Mouse (Mus musculus) A20 (cell line): ENCODE measurements at regions not wholly inside any gene's neighbourhood (a gene's known extent, or its start where the extent isn't known, plus 50 kb on each side); places are given as distances from the start of the nearest gene placed in this dataset.

ENCODE experiments used
- DNase-seq: peaks from one replicate; pipeline ENCODE4 v3.0.0-alpha.2; 2011; ENCODE audit warnings: low read depth, low spot score

DNA sequence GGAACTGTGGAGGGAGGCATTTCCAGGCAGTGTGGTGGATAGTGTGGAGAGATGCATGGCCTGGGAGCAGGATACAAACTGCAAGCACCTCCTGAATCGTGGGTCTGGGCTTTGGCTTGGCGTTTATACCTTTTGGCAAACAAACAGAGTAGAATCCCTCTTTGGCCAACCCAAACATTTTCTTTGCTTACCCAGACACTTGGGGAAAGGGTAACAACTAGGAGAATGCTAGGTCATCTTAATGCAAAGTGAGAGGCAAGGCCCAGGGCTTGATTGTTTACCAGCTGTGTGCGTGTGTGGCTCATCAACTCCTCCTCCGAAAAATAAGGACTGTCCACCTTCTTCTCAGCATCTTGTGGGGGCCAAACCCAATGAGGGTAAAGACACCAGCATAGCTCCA is 61.1 kb upstream of the Abca1 start:
- no peak for DNase-seq

DNA sequence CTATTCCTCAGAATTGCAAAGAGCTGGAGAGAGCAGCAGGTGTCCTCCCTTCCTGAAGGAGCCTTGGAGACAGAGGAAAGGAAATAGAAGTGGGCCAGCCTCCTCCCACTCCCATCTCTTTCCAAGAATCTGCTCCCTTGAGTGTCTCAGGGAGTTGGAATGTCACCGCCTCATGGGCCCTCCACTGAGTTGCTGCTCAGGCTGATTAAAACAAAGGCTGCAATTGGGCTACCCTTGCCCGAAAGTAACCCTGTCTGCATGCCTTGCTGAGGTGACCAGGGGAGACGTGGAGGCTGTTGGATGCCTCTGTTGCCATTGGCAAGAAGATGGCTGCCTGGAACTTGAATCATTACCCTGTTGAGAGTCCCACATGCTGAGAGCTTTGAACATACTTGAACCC is 59.7 kb upstream of the Abca1 start:
- DNase-seq: no peak

DNA sequence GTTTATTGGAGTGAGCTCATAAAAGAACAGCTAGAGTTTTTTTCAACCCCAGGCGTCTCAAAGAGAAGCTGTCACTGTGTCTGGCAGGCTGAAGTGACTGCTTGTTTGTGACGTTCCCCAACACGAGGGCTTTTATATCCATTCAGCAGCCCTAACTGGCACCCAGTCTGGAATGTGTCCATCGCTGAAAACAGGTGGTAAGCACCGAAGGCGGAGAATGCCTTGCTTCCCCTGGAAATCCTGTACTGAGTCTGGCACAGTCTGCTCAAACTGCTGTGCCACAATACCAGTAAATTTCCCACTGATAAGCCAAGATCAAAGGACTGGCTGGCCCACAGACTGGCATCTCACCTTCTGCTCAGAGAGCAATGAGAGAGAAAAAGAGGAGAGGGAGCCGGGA is 59.1 kb upstream of the Abca1 start:
- DNase-seq: no peak

DNA sequence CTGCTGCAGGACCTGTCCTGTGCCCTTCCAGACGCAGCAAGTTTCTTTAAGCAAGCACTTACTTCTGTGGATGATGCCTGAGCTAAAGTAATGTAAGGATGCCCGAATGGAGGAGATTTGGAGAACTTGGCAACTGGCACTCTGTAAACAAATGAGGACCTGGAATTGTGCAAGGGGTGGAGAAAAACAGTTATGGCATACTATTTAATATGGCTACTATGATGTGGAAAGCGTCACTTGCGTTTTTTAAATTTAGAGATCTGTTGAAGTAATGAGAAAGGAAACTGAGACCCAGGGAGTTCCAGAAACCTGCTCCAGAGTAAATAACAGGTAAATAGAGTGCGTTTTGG is 58.6 kb upstream of the Abca1 start:
- no peak for DNase-seq

DNA sequence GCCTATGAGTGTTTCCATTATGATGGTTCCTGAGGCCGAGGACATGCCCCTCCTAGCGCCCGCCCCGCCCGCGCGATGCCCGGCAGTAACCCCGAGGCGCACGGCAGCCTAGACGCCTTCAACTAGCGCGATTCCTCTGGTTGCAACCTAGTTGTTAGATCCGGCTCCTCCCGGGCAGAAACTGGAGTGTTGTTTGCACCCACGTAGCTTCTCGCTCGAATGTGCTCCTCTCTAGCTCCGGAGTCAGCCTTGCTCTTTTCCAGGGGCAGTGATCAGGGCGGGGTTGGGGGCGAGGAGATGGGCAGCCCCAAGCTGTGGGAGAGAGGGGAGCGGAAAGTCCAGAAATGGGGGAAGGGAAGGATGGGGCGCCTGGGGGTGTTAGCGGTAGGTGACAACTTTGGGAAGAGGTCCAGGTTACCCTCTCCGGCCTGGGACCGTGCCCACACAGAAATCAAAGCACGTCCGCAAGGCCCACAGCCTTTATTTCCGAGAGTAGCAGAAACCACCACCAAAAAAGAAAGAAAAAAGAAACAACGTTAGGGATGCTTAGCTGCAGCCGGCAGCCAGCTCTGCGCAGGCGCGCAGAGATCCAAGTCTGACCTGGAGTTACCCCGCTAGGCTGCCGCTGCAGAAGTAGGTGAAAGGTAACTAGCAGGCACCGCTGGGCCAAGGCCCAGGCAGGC is 58.1 kb upstream of the Abca1 start:
- peak; percentile 68 for DNase-seq

DNA sequence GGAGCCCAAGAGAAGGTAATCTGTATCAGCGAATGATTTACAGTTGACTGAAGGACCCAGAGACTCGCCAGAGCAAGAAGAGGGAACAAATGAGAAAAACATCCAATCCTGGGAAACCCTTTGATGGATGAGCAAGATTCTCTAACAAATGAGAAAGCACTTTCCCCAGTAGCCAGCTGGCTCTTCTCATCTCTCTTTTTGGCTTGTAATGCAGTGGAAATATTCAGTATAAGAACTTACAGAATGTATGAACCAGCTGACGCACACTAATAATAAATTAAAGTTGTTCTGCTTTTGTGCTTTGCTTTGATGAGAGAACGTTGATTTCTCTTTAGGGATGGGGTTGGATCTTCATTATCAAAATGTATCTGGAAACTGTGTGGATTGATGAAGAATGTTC is 52.8 kb upstream of the Abca1 start:
- no peak for DNase-seq

DNA sequence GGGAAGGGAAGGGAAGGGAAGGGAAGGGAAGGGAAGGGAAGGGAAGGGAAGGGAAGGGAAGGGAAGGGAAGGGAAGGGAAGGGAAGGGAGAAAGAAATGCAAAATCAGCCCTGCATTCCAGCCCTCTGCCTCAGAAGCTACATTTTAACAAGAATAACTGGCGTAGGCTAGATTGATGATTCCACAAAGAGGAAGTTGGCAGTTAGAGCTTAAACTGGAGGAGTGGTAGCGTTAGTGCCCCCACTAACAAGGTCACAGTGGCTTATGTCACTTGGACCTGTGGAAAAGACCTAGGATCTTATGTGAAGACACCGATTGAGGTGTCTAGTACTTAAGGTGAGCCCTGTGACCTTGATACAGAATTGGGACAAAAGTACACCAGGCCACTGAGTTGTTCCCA is 51.0 kb upstream of the Abca1 start:
- no peak for DNase-seq
